In the genomic region with DNA sequence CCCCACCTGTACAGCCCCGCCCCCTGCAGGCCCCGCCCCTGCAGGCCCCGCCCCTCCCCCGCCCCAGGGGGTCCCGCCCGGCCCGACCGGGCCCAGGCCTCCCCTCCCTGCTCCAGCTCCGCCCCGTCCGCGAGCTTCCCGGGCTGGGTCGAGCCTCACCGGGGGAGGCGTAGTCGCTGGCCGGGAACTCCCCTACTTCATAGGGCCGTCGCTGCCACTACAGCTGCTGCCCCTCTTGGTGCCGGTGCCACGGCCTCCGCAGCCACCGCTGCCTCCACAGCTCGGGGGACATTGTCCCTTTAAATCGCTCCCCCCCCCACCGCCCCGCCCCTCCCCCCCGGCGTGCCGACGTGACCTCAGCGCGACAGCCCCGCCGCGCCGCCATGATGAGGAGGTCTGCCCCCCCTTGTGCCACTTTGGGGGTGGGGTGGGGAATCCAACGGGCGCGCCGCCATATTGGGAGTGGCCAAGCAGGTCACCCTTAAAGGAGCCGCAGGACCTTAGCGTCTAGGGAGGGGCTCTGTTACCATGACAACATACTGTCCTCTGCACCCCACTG, we compare ENCODE assay signal across 7 mouse cellular contexts. TPM values are rescaled to one million over a fixed set of nuclear protein-coding genes. Genes with fewer than 3 reads are reported as not detected.
DNase-seq lines count a peak whose midpoint lies in the region; ATAC-seq and TF ChIP-seq lines count a peak whose summit lies in the region.

A gene (minus strand): TSS at position 339 of the 559 bp plus-strand sequence.

- peak within 1 kb of the TSS; percentile 85 for H3K9ac ChIP-seq in embryonic facial prominence, embryonic 13.5 days
- peak within 1 kb of the TSS; percentile 100 for H3K9ac ChIP-seq in heart, adult 2 months (ENCODE audit: low read depth, low read length)
- peak within 1 kb of the TSS; percentile 81 for H3K9ac ChIP-seq in limb, embryonic 13.5 days
- peak within 1 kb of the TSS; percentile 95 for H3K9ac ChIP-seq in midbrain, embryonic 16.5 days (ENCODE audit: low read depth, low read length)

- H3K36me3 ChIP-seq in embryonic facial prominence, embryonic 13.5 days: peaks cover 15% of the 10 kb centered on the region
- no peaks in the 10 kb centered on the region for H3K36me3 ChIP-seq in heart, adult 2 months (ENCODE audit: control insufficient read depth, insufficient read depth, low read length)
- peaks cover 16% of the 10 kb centered on the region for H3K36me3 ChIP-seq in limb, embryonic 13.5 days
- H3K36me3 ChIP-seq in midbrain, embryonic 16.5 days (ENCODE audit: control insufficient read depth, insufficient read depth, low read length): peaks cover 3% of the 10 kb centered on the region

- H3K4me2 ChIP-seq in embryonic facial prominence, embryonic 13.5 days: peak within 1 kb of the TSS; percentile 99
- H3K4me2 ChIP-seq in limb, embryonic 13.5 days (replicated peaks): peak within 1 kb of the TSS; percentile 98
- peak within 1 kb of the TSS; percentile 73 for H3K4me2 ChIP-seq in midbrain, embryonic 16.5 days (ENCODE audit: low read length)

- peaks cover 13% of the 10 kb centered on the region for H3K4me1 ChIP-seq in embryonic facial prominence, embryonic 13.5 days
- peaks cover 3% of the 10 kb centered on the region; the same call in 1 of the 2 replicates for H3K4me1 ChIP-seq in heart, adult 2 months (ENCODE audit: control insufficient read depth, insufficient read depth, low read length)
- peaks cover 13% of the 10 kb centered on the region for H3K4me1 ChIP-seq in limb, embryonic 13.5 days
- H3K4me1 ChIP-seq in midbrain, embryonic 16.5 days (ENCODE audit: control insufficient read depth, insufficient read depth, low read length): peaks cover 9% of the 10 kb centered on the region; the same call in 1 of the 2 replicates

- H3K79me2 ChIP-seq in heart, adult 2 months (replicated peaks; ENCODE audit: control insufficient read depth, insufficient read depth, low read length): no peaks in the 10 kb centered on the region

- H3K27ac ChIP-seq in embryonic facial prominence, embryonic 13.5 days: peak within 1 kb of the TSS; percentile 81
- H3K27ac ChIP-seq in heart, adult 2 months: peak within 1 kb of the TSS; percentile 92
- peak within 1 kb of the TSS; percentile 39; the same call in 1 of the 2 replicates for H3K27ac ChIP-seq in limb, embryonic 13.5 days
- peak within 1 kb of the TSS; percentile 77 for H3K27ac ChIP-seq in midbrain, embryonic 16.5 days (ENCODE audit: low read length)

- no peak for TF ChIP-seq POLR2A in heart, adult 2 months (IDR thresholded peaks at IDR 0.05; ENCODE audit: insufficient read depth, low read depth, low read length)

- no peak for TF ChIP-seq CTCF in heart, adult 2 months (IDR thresholded peaks at IDR 0.05)

- TF ChIP-seq EP300 in heart, adult 2 months (IDR thresholded peaks at IDR 0.05; ENCODE audit: insufficient read depth, low read depth, low read length): no peak

- intact Hi-C loops in heart, adult 2 months (cut with DNase I): loop anchor here (5.0 kb wide), 1 partner anchor 37 kb away; a partner anchor contains a TSS

- peak within 1 kb of the TSS; percentile 73 for H3K4me3 ChIP-seq in embryonic facial prominence, embryonic 13.5 days
- H3K4me3 ChIP-seq in heart, adult 2 months: peak within 1 kb of the TSS; percentile 72
- peak within 1 kb of the TSS; percentile 74 for H3K4me3 ChIP-seq in limb, embryonic 13.5 days
- H3K4me3 ChIP-seq in midbrain, embryonic 16.5 days (ENCODE audit: low read depth, low read length): peak within 1 kb of the TSS; percentile 76

- under 1% methylated on average over 24 of the region's 44 CpGs for WGBS in embryonic facial prominence, embryonic 13.5 days
- 1% methylated on average over 35 of the region's 44 CpGs for WGBS in heart, adult 2 months
- WGBS in limb, embryonic 13.5 days: 0% methylated on average over 18 of the region's 44 CpGs
- WGBS in midbrain, embryonic 16.5 days: 0% methylated on average over 11 of the region's 44 CpGs

- peak; percentile 94 to 97 for DNase-seq in adrenal gland, postnatal 36 days
- DNase-seq in heart, adult 2 months: peak; percentile 94 to 96
- DNase-seq in kidney, adult 8-10 months: peak; percentile 94 to 96
- peak; percentile 71 to 92 for DNase-seq in spleen, postnatal 10 days (ENCODE audit: low spot score in 2 of 2)

- peak; percentile 81 for ATAC-seq in embryonic facial prominence, embryonic 13.5 days (ENCODE audit: insufficient number of reproducible peaks, insufficient read depth, low FRiP score, low TSS enrichment, low read depth)
- ATAC-seq in limb, embryonic 13.5 days (ENCODE audit: low FRiP score, low read depth): peak; percentile 88
- peak; percentile 86 for ATAC-seq in midbrain, embryonic 16.5 days

- peaks cover 43% of the 10 kb centered on the region for H3K27me3 ChIP-seq in embryonic facial prominence, embryonic 13.5 days
- H3K27me3 ChIP-seq in heart, adult 2 months (ENCODE audit: control insufficient read depth, insufficient read depth, low read length): no peaks in the 10 kb centered on the region
- H3K27me3 ChIP-seq in limb, embryonic 13.5 days: peaks cover 43% of the 10 kb centered on the region
- peaks cover 34% of the 10 kb centered on the region for H3K27me3 ChIP-seq in midbrain, embryonic 16.5 days (ENCODE audit: control insufficient read depth, insufficient read depth, low read depth, low read length)

- H3K9me3 ChIP-seq in embryonic facial prominence, embryonic 13.5 days: no peaks in the 10 kb centered on the region
- no peaks in the 10 kb centered on the region for H3K9me3 ChIP-seq in limb, embryonic 13.5 days
- no peaks in the 10 kb centered on the region for H3K9me3 ChIP-seq in midbrain, embryonic 16.5 days (replicated peaks; ENCODE audit: control insufficient read depth, low read length, poor library complexity, severe bottlenecking)

RNA-seq across cellular contexts. Expression of the gene that starts here (rescaled TPM):
- 10 to 100 TPM; 48.5 to 49.9 TPM for total RNA-seq in adrenal gland, postnatal 36 days (2021)
- polyA plus RNA-seq in embryonic facial prominence, embryonic 13.5 days (2015; fragmentation: Nextera tagmentation; extraction: Ambion mirVana): 25.3 and 28.7 TPM in 2 replicates
- total RNA-seq in heart, adult 2 months (2021): 10 to 100 TPM; 16.0 to 16.6 TPM
- polyA plus RNA-seq in heart, adult 2 months (2012; rRNA removed): 17.2 and 17.4 TPM in 2 replicates
- 23.4 and 25.2 TPM in 2 replicates for polyA plus RNA-seq in limb, embryonic 13.5 days (2015; fragmentation: Nextera tagmentation; extraction: Ambion mirVana)
- polyA plus RNA-seq in midbrain, embryonic 16.5 days (2015; fragmentation: Nextera tagmentation; extraction: Ambion mirVana): 41.3 and 41.4 TPM in 2 replicates

Comparison
In these comparisons a context has a peak if more than half of its experiments do, and no peak if none do; other contexts are left out.
1. Peak in every context shown above with its lines: DNase-seq, ATAC-seq, H3K4me3 ChIP-seq and H3K27ac ChIP-seq.
2. H3K27ac ChIP-seq: peak in every context shown above with its lines; median percentile 92 in heart, adult 2 months; 81 in embryonic facial prominence, embryonic 13.5 days; 77 in midbrain, embryonic 16.5 days; 39 in limb, embryonic 13.5 days.